Comparison of ENCODE assay signal across 8 mouse cellular contexts in genomic region chr17:23564368-23564715, GRCm38 (mm10). TPM values are rescaled to one million over a fixed set of nuclear protein-coding genes. Genes with fewer than 3 reads are reported as not detected.
A peak's percentile ranks its signal among the peaks of the same experiment; 100 is the strongest.
DNase-seq lines count a peak whose midpoint lies in the region; ATAC-seq and TF ChIP-seq lines count a peak whose summit lies in the region.

No protein-coding gene starts in this region.

- peak overlapping the region; percentile 72 for H3K4me2 ChIP-seq in lung, postnatal 0 days (replicated peaks; ENCODE audit: low read depth, low read length)
- peak overlapping the region; percentile 88 for H3K4me2 ChIP-seq in limb, embryonic 11.5 days (ENCODE audit: low read depth, severe bottlenecking)
- H3K4me2 ChIP-seq in neural tube, embryonic 15.5 days = peak overlapping the region; percentile 76

- no peaks in the 10 kb centered on the region for H3K9me3 ChIP-seq in lung, postnatal 0 days (ENCODE audit: low read length)
- no peaks in the 10 kb centered on the region for H3K9me3 ChIP-seq in erythroblast, embryonic 14.5 days (ENCODE audit: control insufficient read depth, low read length)
- H3K9me3 ChIP-seq in limb, embryonic 11.5 days (ENCODE audit: control insufficient read depth, low read length) = no peaks in the 10 kb centered on the region
- no peaks in the 10 kb centered on the region for H3K9me3 ChIP-seq in neural tube, embryonic 15.5 days (replicated peaks)

- no peak for TF ChIP-seq EP300 in lung, postnatal 0 days (IDR thresholded peaks at IDR 0.05)

- H3K4me3 ChIP-seq in lung, postnatal 0 days (ENCODE audit: low read depth, low read length) = peak overlapping the region; percentile 80
- peak overlapping the region; percentile 70 for H3K4me3 ChIP-seq in erythroblast, embryonic 14.5 days (replicated peaks)
- H3K4me3 ChIP-seq in limb, embryonic 11.5 days (ENCODE audit: low read depth, low read length) = peak overlapping the region; percentile 84
- H3K4me3 ChIP-seq in neural tube, embryonic 15.5 days (replicated peaks) = peak overlapping the region; percentile 75

- peak overlapping the region; percentile 86 for H3K9ac ChIP-seq in lung, postnatal 0 days (replicated peaks; ENCODE audit: low read depth)
- peak overlapping the region; percentile 91 for H3K9ac ChIP-seq in limb, embryonic 11.5 days (ENCODE audit: low read length)
- peak overlapping the region; percentile 93 for H3K9ac ChIP-seq in neural tube, embryonic 15.5 days (replicated peaks)

- DNase-seq in lung, postnatal 0 days (ENCODE audit: low spot score) = no peak
- no peak for DNase-seq in lung, postnatal 36 days
- no peak for DNase-seq in limb, embryonic 11.5 days (ENCODE audit: low spot score)
- DNase-seq in urinary bladder, postnatal 14 days (ENCODE audit: low spot score) = no peak
- DNase-seq in spleen, postnatal 4 days (ENCODE audit: low spot score in 2 of 2) = no peak
- no peak for DNase-seq in urinary bladder, postnatal 4 days (ENCODE audit: low spot score in 2 of 2)

- peak; percentile 70 for ATAC-seq in lung, postnatal 0 days
- peak; percentile 70 for ATAC-seq in limb, embryonic 11.5 days (ENCODE audit: insufficient number of reproducible peaks, low FRiP score, low TSS enrichment, low read depth)
- peak; percentile 85 for ATAC-seq in neural tube, embryonic 15.5 days (ENCODE audit: low FRiP score)

- H3K4me1 ChIP-seq in lung, postnatal 0 days (ENCODE audit: insufficient read depth, low read depth, low read length) = no peaks in the 10 kb centered on the region; the same call in 1 of the 2 replicates
- H3K4me1 ChIP-seq in erythroblast, embryonic 14.5 days (ENCODE audit: control insufficient read depth) = peaks cover 30% of the 10 kb centered on the region
- H3K4me1 ChIP-seq in limb, embryonic 11.5 days (ENCODE audit: control insufficient read depth, insufficient read depth, low read length) = peaks cover 6% of the 10 kb centered on the region
- peaks cover 20% of the 10 kb centered on the region for H3K4me1 ChIP-seq in neural tube, embryonic 15.5 days

- peak overlapping the region; percentile 96 for H3K27ac ChIP-seq in lung, postnatal 0 days (ENCODE audit: low read length)
- peak overlapping the region; percentile 59 for H3K27ac ChIP-seq in limb, embryonic 11.5 days (replicated peaks; ENCODE audit: low read depth, low read length)
- H3K27ac ChIP-seq in neural tube, embryonic 15.5 days (replicated peaks) = peak overlapping the region; percentile 95

- no peak for TF ChIP-seq CTCF in lung, postnatal 0 days (IDR thresholded peaks at IDR 0.05)

- no peaks in the 10 kb centered on the region for H3K27me3 ChIP-seq in lung, postnatal 0 days (replicated peaks; ENCODE audit: insufficient read depth, low read length)
- no peaks in the 10 kb centered on the region for H3K27me3 ChIP-seq in erythroblast, embryonic 14.5 days (ENCODE audit: control insufficient read depth)
- no peaks in the 10 kb centered on the region for H3K27me3 ChIP-seq in limb, embryonic 11.5 days (ENCODE audit: control insufficient read depth, insufficient read depth, low read length)
- no peaks in the 10 kb centered on the region for H3K27me3 ChIP-seq in neural tube, embryonic 15.5 days (replicated peaks)

- 0% methylated on average over 8 of the region's 8 CpGs for WGBS in lung, postnatal 0 days
- 2% methylated on average over 8 of the region's 8 CpGs for WGBS in limb, embryonic 11.5 days
- WGBS in neural tube, embryonic 15.5 days = under 1% methylated on average over 8 of the region's 8 CpGs

- 0 out of 2 replicates have a peak, but pooled peaks cover under 1% of the 10 kb centered on the region for H3K36me3 ChIP-seq in lung, postnatal 0 days (ENCODE audit: insufficient read depth, low read length)
- H3K36me3 ChIP-seq in erythroblast, embryonic 14.5 days (ENCODE audit: control insufficient read depth) = peaks cover 19% of the 10 kb centered on the region
- H3K36me3 ChIP-seq in limb, embryonic 11.5 days (ENCODE audit: control insufficient read depth, insufficient read depth, low read length) = peaks cover 12% of the 10 kb centered on the region
- peaks cover 17% of the 10 kb centered on the region for H3K36me3 ChIP-seq in neural tube, embryonic 15.5 days

RNA-seq across cellular contexts. Expression of gene Zfp213, which starts 0.3 kb away (rescaled TPM):
- polyA plus RNA-seq in lung, postnatal 0 days (2015; fragmentation: Nextera tagmentation; extraction: Ambion mirVana) = 10.5 and 11.5 TPM in 2 replicates
- polyA plus RNA-seq in erythroblast, embryonic 14.5 days (2012) = 0.22 and 0.26 TPM in 2 replicates
- 24.4 and 25.6 TPM in 2 replicates for polyA plus RNA-seq in limb, embryonic 11.5 days (2014; fragmentation: Nextera tagmentation; extraction: Ambion mirVana)
- polyA plus RNA-seq in neural tube, embryonic 15.5 days (2015; fragmentation: Nextera tagmentation; extraction: Ambion mirVana) = 16.0 and 16.4 TPM in 2 replicates

RNA-seq across cellular contexts. Expression of gene Zfp13, which starts 34.9 kb away (rescaled TPM):
- 5.0 and 5.5 TPM in 2 replicates for polyA plus RNA-seq in lung, postnatal 0 days (2015; fragmentation: Nextera tagmentation; extraction: Ambion mirVana)
- polyA plus RNA-seq in erythroblast, embryonic 14.5 days (2012) = 0.03 TPM in 1 of 2 replicates, not detected in the other
- 20.5 and 22.7 TPM in 2 replicates for polyA plus RNA-seq in limb, embryonic 11.5 days (2014; fragmentation: Nextera tagmentation; extraction: Ambion mirVana)
- polyA plus RNA-seq in neural tube, embryonic 15.5 days (2015; fragmentation: Nextera tagmentation; extraction: Ambion mirVana) = 22.6 and 24.9 TPM in 2 replicates

RNA-seq across cellular contexts. Expression of gene Zscan10, which starts 36.3 kb away (rescaled TPM):
- not detected in 2 replicates for polyA plus RNA-seq in lung, postnatal 0 days (2015; fragmentation: Nextera tagmentation; extraction: Ambion mirVana)
- polyA plus RNA-seq in erythroblast, embryonic 14.5 days (2012) = not detected in 2 replicates
- 0.24 and 0.80 TPM in 2 replicates for polyA plus RNA-seq in limb, embryonic 11.5 days (2014; fragmentation: Nextera tagmentation; extraction: Ambion mirVana)
- not detected in 2 replicates for polyA plus RNA-seq in neural tube, embryonic 15.5 days (2015; fragmentation: Nextera tagmentation; extraction: Ambion mirVana)
